Mouse (Mus musculus) adrenal gland, adult 2 months (tissue): ENCODE measurements at regions not wholly inside any gene's neighbourhood (a gene's known extent, or its start where the extent isn't known, plus 50 kb on each side); places are given as distances from the start of the nearest gene placed in this dataset.
A peak's percentile ranks its signal among the peaks of the same experiment; 100 is the strongest.

Experiments used
- DNase-seq: peaks from one replicate; pipeline ENCODE4 v3.0.0; 2021

DNA sequence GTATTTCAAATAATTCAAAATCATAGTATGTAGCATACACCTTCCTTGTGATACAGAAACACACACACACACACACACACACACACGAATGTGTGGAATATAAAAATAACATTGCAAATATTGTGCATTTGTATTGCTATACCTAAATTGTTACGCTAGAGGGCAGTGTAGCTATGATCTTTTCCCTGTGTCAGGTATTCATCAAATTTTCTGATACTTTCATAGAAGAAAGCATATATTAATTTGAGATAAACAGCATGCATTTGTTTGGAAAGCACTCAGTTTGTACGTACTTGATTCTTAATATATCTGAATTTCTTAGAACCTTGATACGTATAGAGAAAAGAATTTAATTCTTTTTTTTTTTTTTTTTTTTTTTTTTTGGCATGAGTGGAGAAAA is 1700.9 kb upstream of the Sel1l start:
- no peak for DNase-seq

DNA sequence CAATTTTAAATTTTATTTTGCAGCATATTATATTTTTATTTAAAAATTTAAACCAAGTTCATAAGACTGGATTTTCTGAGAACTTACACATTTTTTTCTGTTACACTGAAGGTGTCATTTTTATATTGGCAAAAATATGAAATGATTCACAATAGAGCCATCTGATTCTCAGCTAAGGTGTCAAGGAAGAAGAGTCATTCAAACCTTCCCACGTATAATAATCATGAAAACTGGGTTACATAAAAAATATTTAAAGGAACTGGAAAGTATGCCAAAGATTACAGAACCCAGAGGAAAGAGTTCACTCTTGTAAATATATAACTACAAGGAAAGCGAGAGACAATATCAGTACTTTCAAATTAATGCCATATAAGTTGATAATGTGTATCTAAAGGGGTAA is 1674.5 kb upstream of the Sel1l start:
- DNase-seq, result no peak

GRCm38 (mm10) chr12:93486381-93486780 is 1637.4 kb upstream of the Sel1l start:
- peak; percentile 58 for DNase-seq

- peak; percentile 9 for DNase-seq
Measured at GRCm38 (mm10) chr12:93462106-93462505, 1613.1 kb upstream of the Sel1l start.

- no peak for DNase-seq
Measured at GRCm38 (mm10) chr12:93449436-93449835, 1600.5 kb upstream of the Sel1l start.

DNA sequence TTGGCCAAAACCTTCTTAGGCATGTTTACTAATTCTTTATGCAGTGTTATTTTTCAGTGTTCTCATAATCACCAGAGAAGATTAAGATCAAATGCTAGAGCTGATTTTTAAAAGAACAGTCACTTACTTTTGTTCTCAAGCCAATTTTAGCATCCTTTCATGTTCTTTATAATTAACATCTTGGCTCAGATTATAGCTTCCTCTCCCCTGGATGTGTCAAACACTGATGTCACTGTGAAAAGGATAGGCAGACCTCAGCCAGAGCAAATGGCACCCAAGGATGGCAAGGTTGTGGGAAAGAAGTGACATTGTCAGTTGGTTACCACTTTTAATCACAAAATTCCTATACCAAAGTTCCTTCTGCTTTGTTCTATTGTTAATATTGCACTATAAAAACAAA is 1580.3 kb upstream of the Sel1l start:
- DNase-seq, result no peak

DNA sequence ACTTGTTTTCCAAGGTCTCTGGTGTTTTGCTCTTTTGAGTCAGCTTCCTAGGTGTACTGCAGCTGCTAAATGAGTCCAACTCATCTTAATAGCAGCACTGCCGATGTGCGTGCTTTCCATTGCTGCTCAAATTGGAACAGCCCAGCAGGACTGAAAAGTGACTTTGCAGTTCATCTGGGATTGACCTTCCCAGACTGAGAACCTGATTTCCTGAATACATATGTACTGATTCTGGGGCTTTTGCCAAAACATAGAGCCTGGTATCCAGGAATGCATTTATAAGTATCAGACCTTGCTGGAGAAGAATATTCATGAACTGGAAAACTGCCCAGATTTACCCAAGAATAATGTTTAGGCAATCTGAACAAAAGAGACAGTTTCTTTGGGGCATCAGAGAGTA is 1579.0 kb upstream of the Sel1l start:
- no peak for DNase-seq

DNA sequence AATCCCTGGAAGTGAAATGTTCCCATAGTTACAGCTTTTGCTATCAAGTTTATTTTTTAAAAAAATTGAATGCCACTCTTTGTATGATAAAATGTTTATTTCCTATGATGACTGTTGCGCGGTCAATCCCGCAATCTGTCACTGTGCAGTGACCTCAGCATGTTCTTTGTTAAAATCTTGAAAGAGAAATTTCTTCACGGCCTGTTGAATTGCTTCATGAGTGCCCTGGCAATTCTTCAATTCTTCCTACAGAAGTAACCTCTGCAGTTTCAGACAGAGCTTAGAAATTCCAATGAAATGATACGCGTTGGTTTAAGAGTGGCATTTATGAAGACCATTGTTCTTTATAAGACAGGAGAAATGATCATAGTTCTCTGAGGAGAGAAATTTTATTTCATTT is 1567.4 kb upstream of the Sel1l start:
- DNase-seq, result no peak

- DNase-seq, result no peak
Measured at GRCm38 (mm10) chr12:93415791-93416190, 1566.8 kb upstream of the Sel1l start.

- DNase-seq, result no peak
Measured at GRCm38 (mm10) chr12:93385578-93385977, 1536.6 kb upstream of the Sel1l start.

GRCm38 (mm10) chr12:93342933-93343332 is 1494.0 kb upstream of the Sel1l start:
- DNase-seq, result no peak

GRCm38 (mm10) chr12:93342525-93342924 is 1493.6 kb upstream of the Sel1l start:
- DNase-seq, result no peak

- no peak for DNase-seq
Measured at GRCm38 (mm10) chr12:93335520-93335919, 1486.6 kb upstream of the Sel1l start.

- no peak for DNase-seq
Measured at GRCm38 (mm10) chr12:93312214-93312613, 1463.3 kb upstream of the Sel1l start.

- DNase-seq, result no peak
Measured at GRCm38 (mm10) chr12:93281816-93282215, 1432.9 kb upstream of the Sel1l start.

DNA sequence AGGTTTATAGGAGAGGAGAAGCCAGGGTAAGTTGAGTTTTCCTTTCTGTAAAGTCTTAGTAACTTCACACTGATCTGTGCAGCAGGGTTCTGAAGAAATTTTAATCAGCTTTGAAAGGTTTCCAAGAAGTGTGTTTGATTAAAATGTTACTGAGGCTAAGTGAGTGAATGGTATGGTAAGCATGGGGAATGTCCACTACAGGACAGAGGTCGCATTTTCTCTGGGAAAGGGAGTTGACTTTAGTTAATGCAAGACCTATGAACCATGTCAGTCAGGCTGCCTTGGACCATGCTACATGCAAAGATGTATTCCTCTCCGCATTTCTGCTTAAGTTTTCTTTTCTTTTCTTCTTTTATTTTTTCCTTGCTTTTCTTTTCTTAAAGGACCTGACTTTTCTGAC is 1424.7 kb upstream of the Sel1l start:
- DNase-seq, result no peak

GRCm38 (mm10) chr12:93230237-93230636 is 1381.3 kb upstream of the Sel1l start:
- no peak for DNase-seq

DNA sequence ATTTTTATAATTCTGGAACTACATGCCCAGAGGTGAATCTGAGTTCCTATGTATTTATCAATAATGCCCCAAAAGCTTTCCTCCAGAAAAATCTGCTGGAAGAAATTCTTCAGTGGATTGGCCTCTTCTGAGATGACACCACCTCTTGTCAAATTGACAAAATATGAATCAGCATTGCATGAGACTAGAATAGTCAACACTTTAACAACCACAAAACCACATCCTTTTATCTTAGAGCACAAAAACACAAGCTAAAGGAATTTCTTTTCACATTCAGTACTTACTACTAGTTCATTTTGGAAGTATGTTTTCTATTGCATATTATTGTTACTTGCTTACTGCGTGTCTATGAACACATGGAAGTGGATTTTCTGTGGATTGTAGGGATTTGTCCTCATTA is 1377.9 kb upstream of the Sel1l start:
- DNase-seq, result no peak

DNA sequence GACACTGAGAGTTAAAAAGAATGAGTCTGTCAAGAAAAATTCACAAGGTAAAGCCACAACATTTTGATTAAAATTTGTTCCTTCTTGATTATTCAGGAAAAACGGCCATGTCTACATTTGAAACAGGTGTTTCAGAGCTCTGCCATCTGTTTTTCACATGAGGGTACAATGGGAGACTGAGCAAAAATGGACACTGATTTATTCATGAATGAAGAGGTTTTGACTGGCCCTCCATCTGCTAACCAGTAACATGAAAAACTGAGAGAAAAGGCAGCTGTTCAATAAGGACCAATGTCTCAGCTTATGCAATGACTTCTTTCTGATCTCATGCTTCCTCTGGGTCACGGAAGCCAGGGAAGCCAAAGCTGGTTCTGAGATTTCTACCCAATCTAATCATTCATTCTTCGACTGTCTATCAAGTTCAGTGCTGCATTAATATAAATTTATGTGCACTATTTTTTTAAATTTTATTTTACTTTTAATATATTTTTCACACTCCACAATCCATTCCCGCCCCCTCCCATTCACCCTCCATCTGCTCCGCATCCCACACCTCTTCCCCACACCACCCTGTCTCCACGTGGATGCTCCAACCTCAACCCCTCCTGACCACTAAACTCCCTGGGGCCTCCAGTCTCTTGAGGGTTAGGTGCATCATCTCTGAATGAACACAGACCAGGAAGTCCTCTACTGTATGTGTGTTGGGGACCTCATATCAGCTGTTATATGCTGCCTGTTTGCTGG is 1372.4 kb upstream of the Sel1l start:
- no peak for DNase-seq

GRCm38 (mm10) chr12:93207596-93207995 is 1358.6 kb upstream of the Sel1l start:
- DNase-seq, result no peak

DNA sequence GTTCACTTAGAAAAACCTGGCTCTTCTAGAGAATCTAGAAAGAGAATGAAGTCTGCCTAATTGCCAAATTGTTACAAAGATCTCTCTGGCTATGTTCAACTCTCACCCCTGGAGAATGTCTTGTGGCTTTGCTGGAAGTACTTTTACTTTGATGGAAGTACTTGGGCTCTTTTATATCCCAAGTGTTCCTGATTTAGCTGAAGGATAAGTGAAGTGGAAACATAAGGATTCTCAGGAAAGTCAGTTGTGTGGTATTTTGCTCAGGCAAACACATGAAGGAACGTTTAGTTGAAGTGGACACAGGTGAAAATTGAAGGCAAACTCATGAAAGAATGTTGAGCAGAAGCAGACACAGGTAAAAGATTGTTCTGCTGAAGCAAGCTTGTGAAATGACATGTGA is 1340.0 kb upstream of the Sel1l start:
- no peak for DNase-seq

GRCm38 (mm10) chr12:93173744-93174143 is 1324.8 kb upstream of the Sel1l start:
- DNase-seq, result no peak

GRCm38 (mm10) chr12:93160252-93160651 is 1311.3 kb upstream of the Sel1l start:
- no peak for DNase-seq

- DNase-seq, result peak; percentile 27
Measured at GRCm38 (mm10) chr12:93152618-93153245, 1303.8 kb upstream of the Sel1l start.
